Mouse (Mus musculus) cerebellum, postnatal 25 days (tissue): ENCODE data around the gene Pgap2.
"Not testable (repeated sequence)": the region's sequence is repeated elsewhere in the genome, so short reads cannot be mapped to it uniquely, and the experiment has no call there.

Experiments
- DNase-seq, 2 experiments: peaks; one replicate each; pipeline ENCODE4 v3.0.0; 2021; ENCODE audit warnings: mixed read lengths in 2 of 2

Gene Pgap2

GRCm38 (mm10) chr7:102242371-102242770, 32.4 kb downstream of the Pgap2 start:
- no peak for DNase-seq

- DNase-seq: no peak
These were observed 32.9 kb downstream of the Pgap2 start for GRCm38 (mm10) chr7:102242917-102243316.

GRCm38 (mm10) chr7:102243870-102244269, 33.9 kb downstream of the Pgap2 start:
- no peak for DNase-seq

GRCm38 (mm10) chr7:102244782-102245535, 35.0 kb downstream of the Pgap2 start:
- DNase-seq: no peak

- peak in 1 of 2 experiments; percentile 52 for DNase-seq
These were observed 35.8 kb downstream of the Pgap2 start for GRCm38 (mm10) chr7:102245775-102246174.

- DNase-seq: no peak
These were observed 36.3 kb downstream of the Pgap2 start for GRCm38 (mm10) chr7:102246265-102246664.

GRCm38 (mm10) chr7:102246956-102247797, 37.2 kb downstream of the Pgap2 start:
- DNase-seq: no peak

GRCm38 (mm10) chr7:102248691-102249404, 38.8 kb downstream of the Pgap2 start:
- no peak for DNase-seq

GRCm38 (mm10) chr7:102249531-102249895, 39.5 kb downstream of the Pgap2 start:
- no peak for DNase-seq

- DNase-seq: peak; percentile 80 to 85
These were observed 40.1 kb downstream of the Pgap2 start for GRCm38 (mm10) chr7:102249896-102250630.

- DNase-seq: peak; percentile 93 to 95
These were observed 40.7 kb downstream of the Pgap2 start for GRCm38 (mm10) chr7:102250631-102251214.

- no peak for DNase-seq
These were observed 43.6 kb downstream of the Pgap2 start for GRCm38 (mm10) chr7:102253631-102254030.

GRCm38 (mm10) chr7:102255954-102256353, 45.9 kb downstream of the Pgap2 start, which contains the start of gene Rhog:
Rhog (minus strand) TSS chr7:102256054.
- DNase-seq: no peak

- no peak for DNase-seq
These were observed 46.6 kb downstream of the Pgap2 start for GRCm38 (mm10) chr7:102256636-102257035.

GRCm38 (mm10) chr7:102258189-102258588, 48.2 kb downstream of the Pgap2 start:
- peak; percentile 79 to 90 for DNase-seq

- DNase-seq: no peak
These were observed 48.7 kb downstream of the Pgap2 start for GRCm38 (mm10) chr7:102258753-102259152.

GRCm38 (mm10) chr7:102259716-102260479, 49.9 kb downstream of the Pgap2 start:
- no peak for DNase-seq

GRCm38 (mm10) chr7:102260518-102260917, 50.5 kb downstream of the Pgap2 start:
- DNase-seq: no peak

- DNase-seq: no peak
These were observed 53.0 kb downstream of the Pgap2 start for GRCm38 (mm10) chr7:102263020-102263419.

GRCm38 (mm10) chr7:102266021-102266400, 56.0 kb downstream of the Pgap2 start:
- not testable (repeated sequence) for DNase-seq

GRCm38 (mm10) chr7:102266401-102267042, 56.5 kb downstream of the Pgap2 start:
- no peak for DNase-seq
